Mouse (Mus musculus) embryonic fibroblast, embryonic 13.5 days (primary cell): ENCODE data around the gene Steap4.

Experiments used
- CTCF ChIP-seq: IDR thresholded peaks from 2 replicates; pipeline ENCODE4 v1.5.1; 2011; ENCODE audit warnings: mild to moderate bottlenecking, control low read depth, low read length, moderate library complexity, borderline replicate concordance; ENCODE audit not compliant: insufficient read depth
- POLR2A ChIP-seq: IDR thresholded peaks from 2 replicates; pipeline ENCODE4 v1.6.1; 2011; ENCODE audit warnings: low read depth, mild to moderate bottlenecking, control low read depth, low read length, moderate library complexity

DNA sequence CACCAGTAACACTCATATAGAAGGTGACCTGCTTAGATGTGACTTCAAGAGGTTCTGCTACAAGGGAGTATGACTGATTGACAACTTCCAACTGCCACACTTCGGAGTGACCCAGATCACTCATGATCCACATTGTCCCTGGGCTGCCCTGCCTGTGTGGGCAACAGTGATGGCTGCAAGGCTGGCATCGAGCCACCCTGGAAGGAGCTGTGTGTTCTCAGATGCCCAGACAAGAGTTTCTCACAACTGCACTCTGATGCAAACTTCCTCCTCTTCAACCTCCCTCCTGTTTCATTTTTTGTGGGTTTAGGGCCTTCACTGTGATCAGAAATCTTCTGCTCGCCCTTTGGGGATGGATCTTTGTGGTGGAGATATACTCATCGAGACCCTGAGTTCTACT lies 28.2 kb downstream of the Steap4 start:
- TF ChIP-seq CTCF (no peak), POLR2A (no peak)
